Mouse (Mus musculus): Measurements from ENCODE around the gene Gins3.
"Not testable (repeated sequence)": the region's sequence is repeated elsewhere in the genome, so short reads cannot be mapped to it uniquely, and the experiment has no call there.

Gene Gins3

GRCm38 (mm10) chr8:95633262-95634062 lies at the start of gene Gins3:
Gins3 (plus strand) TSS chr8:95633453.
- peak; percentile 93 for DNase-seq (ENCODE audit: low spot score)

GRCm38 (mm10) chr8:95587339-95587738 lies 45.9 kb upstream of the Gins3 start:
- no peak for DNase-seq (ENCODE audit: low spot score)

- no peak for DNase-seq (ENCODE audit: low spot score)
Observed at GRCm38 (mm10) chr8:95589282-95589681, 44.0 kb upstream of the Gins3 start.

- DNase-seq (ENCODE audit: low spot score): no peak
Observed at GRCm38 (mm10) chr8:95590539-95590938, 42.7 kb upstream of the Gins3 start.

- DNase-seq (ENCODE audit: low spot score): no peak
Observed at GRCm38 (mm10) chr8:95592131-95592780, 41.0 kb upstream of the Gins3 start.

GRCm38 (mm10) chr8:95593439-95594393 lies 39.5 kb upstream of the Gins3 start:
- DNase-seq (ENCODE audit: low spot score): no peak

- no peak for DNase-seq (ENCODE audit: low spot score)
Observed at GRCm38 (mm10) chr8:95595131-95595530, 38.1 kb upstream of the Gins3 start.

- DNase-seq (ENCODE audit: low spot score): peak; percentile 9
Observed at GRCm38 (mm10) chr8:95596841-95597241, 36.4 kb upstream of the Gins3 start.

- DNase-seq (ENCODE audit: low spot score): peak; percentile 36
Observed at GRCm38 (mm10) chr8:95599861-95600260, 33.4 kb upstream of the Gins3 start.

GRCm38 (mm10) chr8:95601306-95601705 lies 31.9 kb upstream of the Gins3 start:
- no peak for DNase-seq (ENCODE audit: low spot score)

GRCm38 (mm10) chr8:95602168-95602567 lies 31.1 kb upstream of the Gins3 start:
- DNase-seq (ENCODE audit: low spot score): no peak

GRCm38 (mm10) chr8:95606509-95606908 lies 26.7 kb upstream of the Gins3 start:
- DNase-seq (ENCODE audit: low spot score): not testable (repeated sequence)

- DNase-seq (ENCODE audit: low spot score): no peak
Observed at GRCm38 (mm10) chr8:95607210-95607609, 26.0 kb upstream of the Gins3 start.

GRCm38 (mm10) chr8:95609406-95609805 lies 23.8 kb upstream of the Gins3 start:
- DNase-seq (ENCODE audit: low spot score): no peak

GRCm38 (mm10) chr8:95610749-95611148 lies 22.5 kb upstream of the Gins3 start:
- DNase-seq (ENCODE audit: low spot score): no peak

GRCm38 (mm10) chr8:95611769-95612168 lies 21.5 kb upstream of the Gins3 start:
- no peak for DNase-seq (ENCODE audit: low spot score)

- no peak for DNase-seq (ENCODE audit: low spot score)
Observed at GRCm38 (mm10) chr8:95616383-95616782, 16.9 kb upstream of the Gins3 start.

- DNase-seq (ENCODE audit: low spot score): no peak
Observed at GRCm38 (mm10) chr8:95620046-95620445, 13.2 kb upstream of the Gins3 start.

GRCm38 (mm10) chr8:95624833-95625232 lies 8.4 kb upstream of the Gins3 start:
- no peak for DNase-seq (ENCODE audit: low spot score)

- DNase-seq (ENCODE audit: low spot score): no peak
Observed at GRCm38 (mm10) chr8:95632840-95633239, 413 bp upstream of the Gins3 start.

- DNase-seq (ENCODE audit: low spot score): no peak
Observed at GRCm38 (mm10) chr8:95634063-95634340, 749 bp downstream of the Gins3 start.

GRCm38 (mm10) chr8:95644942-95645341 lies 11.7 kb downstream of the Gins3 start:
- no peak for DNase-seq (ENCODE audit: low spot score)

- DNase-seq (ENCODE audit: low spot score): no peak
Observed at GRCm38 (mm10) chr8:95648251-95648650, 15.0 kb downstream of the Gins3 start.
